27 mouse cellular contexts compared by ENCODE assay signal in the genomic region with DNA sequence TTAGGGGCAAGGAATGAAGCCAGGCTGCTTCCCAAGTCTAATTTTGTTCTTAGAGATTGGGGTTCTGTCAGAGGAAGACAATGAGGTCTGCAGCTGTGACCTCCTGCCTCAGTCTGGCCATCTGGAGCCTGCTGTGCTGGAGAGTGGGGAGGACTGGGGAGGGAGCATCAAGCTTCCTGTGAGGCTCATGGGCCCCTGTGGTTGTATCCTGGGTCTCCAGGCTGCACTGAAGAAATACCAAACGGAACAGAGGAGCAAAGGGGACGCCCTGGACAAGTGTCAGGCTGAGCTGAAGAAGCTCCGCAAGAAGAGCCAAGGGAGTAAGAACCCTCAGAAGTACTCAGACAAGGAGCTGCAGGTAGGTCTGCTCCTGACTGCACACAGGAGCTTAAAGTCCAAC. TPM values are rescaled to one million over a fixed set of nuclear protein-coding genes. Genes with fewer than 3 reads are reported as not detected.
DNase-seq lines count a peak whose midpoint lies in the region; ATAC-seq and TF ChIP-seq lines count a peak whose summit lies in the region.
"Had no signal": no experiment of that assay in that cellular context is flagged by ENCODE, and none has a peak within 500 bp of the region (broad histone marks: within the 10 kb centered on the region; RNA-seq: fewer than 3 reads in every experiment).

No protein-coding gene starts in this region.

- peak; percentile 94 for DNase-seq in heart, adult 11 months
- DNase-seq in heart, adult 18-20 months = no peak
- no peak for DNase-seq in layer of hippocampus, adult 2 months (ENCODE audit: low spot score in 2 of 2)
- DNase-seq in layer of hippocampus, postnatal 36 days = no peak
- no peak for DNase-seq in embryonic facial prominence, embryonic 10.5 days (ENCODE audit: low spot score)
- DNase-seq: adrenal gland, adult 8-10 months; adrenal gland, postnatal 14 days; adrenal gland, postnatal 36 days; B cell, adult 2 months; cerebellum, adult 11-12 months; cerebellum, adult 2 months; cerebellum, adult 9-10 months; cerebellum, postnatal 25 days had no signal

- H3K27ac ChIP-seq in layer of hippocampus, adult 2 months = peak overlapping the region; percentile 36; the same call in 1 of the 2 replicates
- H3K27ac ChIP-seq in embryonic facial prominence, embryonic 10.5 days (replicated peaks) = 0 out of 2 replicates have a peak overlapping the region, but pooled peaks have one; percentile 5
- H3K27ac ChIP-seq in forebrain, embryonic 15.5 days (replicated peaks) = no peak overlapping the region
- H3K27ac ChIP-seq: embryonic facial prominence, embryonic 13.5 days; embryonic facial prominence, embryonic 15.5 days; forebrain, embryonic 10.5 days; forebrain, embryonic 12.5 days had no signal

- H3K36me3 ChIP-seq in megakaryocyte, embryonic 14.5 days (replicated peaks; ENCODE audit: low read length) = peaks cover 73% of the 10 kb centered on the region
- H3K36me3 ChIP-seq in embryonic facial prominence, embryonic 10.5 days (replicated peaks) = peaks cover 41% of the 10 kb centered on the region
- no peaks in the 10 kb centered on the region for H3K36me3 ChIP-seq in forebrain, embryonic 15.5 days
- H3K36me3 ChIP-seq: G1E had no signal

- no peak for ATAC-seq in megakaryocyte, adult 5-6 weeks (ENCODE audit: poor library complexity, severe bottlenecking)
- no peak for ATAC-seq in forebrain, embryonic 15.5 days (replicated peaks)
- ATAC-seq: activated CD4-positive, CD25-positive, alpha-beta regulatory T cell, adult 4 months; CD4-positive, CD25-positive, alpha-beta regulatory T cell, adult 4 months; forebrain, embryonic 14.5 days; Patski had no signal

- no peak overlapping the region for H3K4me2 ChIP-seq in forebrain, embryonic 15.5 days (replicated peaks)
- H3K4me2 ChIP-seq: embryonic facial prominence, embryonic 13.5 days; embryonic facial prominence, embryonic 15.5 days; forebrain, embryonic 12.5 days had no signal

- no peak overlapping the region for H3K4me3 ChIP-seq in layer of hippocampus, adult 2 months
- peak overlapping the region; percentile 57 for H3K4me3 ChIP-seq in megakaryocyte, embryonic 14.5 days (replicated peaks)
- no peak overlapping the region for H3K4me3 ChIP-seq in embryonic facial prominence, embryonic 10.5 days
- no peak overlapping the region for H3K4me3 ChIP-seq in forebrain, embryonic 15.5 days
- H3K4me3 ChIP-seq: embryonic facial prominence, embryonic 13.5 days; embryonic facial prominence, embryonic 15.5 days; erythroblast, embryonic 14.5 days; forebrain, embryonic 10.5 days; forebrain, embryonic 12.5 days had no signal

- peaks cover 87% of the 10 kb centered on the region for H3K4me1 ChIP-seq in megakaryocyte, embryonic 14.5 days
- H3K4me1 ChIP-seq in embryonic facial prominence, embryonic 10.5 days = peaks cover 12% of the 10 kb centered on the region; the same call in 1 of the 2 replicates
- no peaks in the 10 kb centered on the region; the same call in 1 of the 2 replicates for H3K4me1 ChIP-seq in forebrain, embryonic 15.5 days
- H3K4me1 ChIP-seq: embryonic facial prominence, embryonic 15.5 days; forebrain, embryonic 10.5 days; forebrain, embryonic 12.5 days had no signal

- TF ChIP-seq CTCF in layer of hippocampus, adult 2 months (conservative IDR thresholded peaks at IDR 0.05) = no peak

- peaks cover 48% of the 10 kb centered on the region for H3K27me3 ChIP-seq in megakaryocyte, embryonic 14.5 days (replicated peaks)
- no peaks in the 10 kb centered on the region for H3K27me3 ChIP-seq in embryonic facial prominence, embryonic 10.5 days (replicated peaks; ENCODE audit: low read depth, poor library complexity, severe bottlenecking)
- no peaks in the 10 kb centered on the region for H3K27me3 ChIP-seq in forebrain, embryonic 15.5 days
- H3K27me3 ChIP-seq: CH12.LX; embryonic facial prominence, embryonic 13.5 days; embryonic facial prominence, embryonic 15.5 days; forebrain, embryonic 12.5 days; Patski had no signal

- WGBS in embryonic facial prominence, embryonic 10.5 days = 78% methylated on average over 3 of the region's 3 CpGs
- 77% methylated on average over 3 of the region's 3 CpGs for WGBS in forebrain, embryonic 15.5 days

- H3K9me3 ChIP-seq in megakaryocyte, embryonic 14.5 days = no peaks in the 10 kb centered on the region
- no peaks in the 10 kb centered on the region for H3K9me3 ChIP-seq in embryonic facial prominence, embryonic 10.5 days
- no peaks in the 10 kb centered on the region for H3K9me3 ChIP-seq in forebrain, embryonic 15.5 days
- H3K9me3 ChIP-seq: embryonic facial prominence, embryonic 13.5 days; embryonic facial prominence, embryonic 15.5 days; forebrain, embryonic 10.5 days; forebrain, embryonic 12.5 days; G1E had no signal

- no peak overlapping the region for H3K9ac ChIP-seq in forebrain, embryonic 15.5 days (replicated peaks)
- H3K9ac ChIP-seq: embryonic facial prominence, embryonic 13.5 days; embryonic facial prominence, embryonic 15.5 days; forebrain, embryonic 12.5 days had no signal

RNA-seq across cellular contexts. Expression of a gene that starts 39.2 kb away (rescaled TPM):
- total RNA-seq in heart, adult 18-20 months (2021) = 10 to 100 TPM in 1 of 2 experiments, 1 to 10 TPM in 1; 6.5 to 10.7 TPM
- total RNA-seq in layer of hippocampus, adult 2 months (2021) = 100 to 1,000 TPM; 244 to 257 TPM
- 100 to 1,000 TPM; 246 to 257 TPM for total RNA-seq in layer of hippocampus, postnatal 36 days (2021)
- 37.8 and 62.9 TPM in 2 replicates for polyA plus RNA-seq in megakaryocyte, embryonic 14.5 days (2012; ENCODE audit: insufficient read depth, low replicate concordance)
- 6.2 TPM in 2 replicates for total RNA-seq in megakaryocyte, adult 5-6 weeks (2015)
- 6.2 and 6.9 TPM in 2 replicates for total RNA-seq in megakaryocyte, adult 5-6 weeks (2017)
- 9.6 and 11.0 TPM in 2 replicates for polyA plus RNA-seq in embryonic facial prominence, embryonic 10.5 days (2016; fragmentation: Nextera tagmentation; extraction: Ambion mirVana)
- polyA plus RNA-seq in forebrain, embryonic 15.5 days (2015; fragmentation: Nextera tagmentation; extraction: Ambion mirVana) = 28.1 and 34.0 TPM in 2 replicates

Comparison
In these comparisons a context has a peak if more than half of its experiments do, and no peak if none do; other contexts are left out.
1. RNA of a gene that starts 39.2 kb away (total RNA-seq): 246 to 257 TPM in layer of hippocampus, postnatal 36 days and 244 to 257 TPM in layer of hippocampus, adult 2 months; 6.5 to 10.7 TPM in heart, adult 18-20 months and 6.2 to 6.9 TPM in megakaryocyte, adult 5-6 weeks; every median in the first group is over 10 times any median in the second.